Mouse (Mus musculus) heart, adult 2 months (tissue): Measurements from ENCODE around the gene Utf1. TPM values are rescaled to one million over a fixed set of nuclear protein-coding genes. Genes with fewer than 3 reads are reported as not detected.

Experiments
- DNase-seq, 2 experiments: peaks; one replicate each; pipeline ENCODE4 v3.0.0; 2021
- H3K27ac ChIP-seq: fragments of 200-600 bp; 2 replicates; pipeline ENCODE4 v1.8.1; 2022
- H3K27me3 ChIP-seq: fragments of 200-500 bp; 2 replicates; pipeline ENCODE4 v1.6.1; 2012; ENCODE audit warnings: mild to moderate bottlenecking, low read length, inconsistent platforms, mixed read lengths; ENCODE audit not compliant: control insufficient read depth, insufficient read depth
- H3K36me3 ChIP-seq: fragments of 200-500 bp; 2 replicates; pipeline ENCODE4 v1.6.1; 2012; ENCODE audit warnings: low read length, inconsistent platforms; ENCODE audit not compliant: control insufficient read depth, insufficient read depth
- H3K4me1 ChIP-seq: fragments of 200-500 bp; 2 replicates; pipeline ENCODE4 v1.6.1; 2011; ENCODE audit warnings: low read length; ENCODE audit not compliant: control insufficient read depth, insufficient read depth
- H3K4me3 ChIP-seq: fragments of 200-600 bp; 2 replicates; pipeline ENCODE4 v1.8.1; 2022
- H3K79me2 ChIP-seq: fragments of 200-500 bp; replicated peaks from 2 replicates; pipeline ENCODE4 v1.6.1; 2012; ENCODE audit warnings: mild to moderate bottlenecking, inconsistent platforms, low read length, moderate library complexity, mixed read lengths; ENCODE audit not compliant: control insufficient read depth, insufficient read depth
- H3K9ac ChIP-seq: fragments of 200-500 bp; 2 replicates; pipeline ENCODE4 v1.6.1; 2012; ENCODE audit warnings: low read depth, mild to moderate bottlenecking, control low read depth, inconsistent platforms, low read length, mixed read lengths
- CTCF ChIP-seq: fragments of 200-600 bp; IDR thresholded peaks from 2 replicates; pipeline ENCODE4 v1.8.1; 2022; ENCODE audit warnings: antibody characterized with exemption, mild to moderate bottlenecking, moderate library complexity
- EP300 ChIP-seq: fragments of 200-500 bp; IDR thresholded peaks from 2 replicates; pipeline ENCODE4 v1.6.1; 2011; ENCODE audit warnings: low read depth, low read length, control low read depth; ENCODE audit not compliant: insufficient read depth
- POLR2A ChIP-seq: fragments of 200-500 bp; IDR thresholded peaks from 2 replicates; pipeline ENCODE4 v1.6.1; 2011; ENCODE audit warnings: mild to moderate bottlenecking, low read depth, low read length, control low read depth; ENCODE audit not compliant: insufficient read depth
- WGBS: fragments of 180-500 bp; shearing (Covaris S2); methylation state at CpG from one replicate; pipeline ENCODE4 v1.1.7; 2018; 5-methylcytosine and 5-hydroxymethylcytosine counted together
- intact Hi-C: fragments of 180-260 bp; cut with DNase I; formaldehyde crosslinking; loops from one replicate; pipeline ENCODE4 v1.15.1; 2025
- polyA plus RNA-seq: library from polyadenylated mRNA; depleted of rRNA; stranded (reverse); fragments of >200 nt; gene quantifications from 2 replicates; pipeline ENCODE4 v1.2.3, GENCODE M21; 2012
- total RNA-seq, 2 experiments: library from RNA; stranded (reverse); gene quantifications; 2 replicates each; pipeline ENCODE4 v1.2.3; 2021

Utf1 gene
- total and polyA plus RNA-seq, 3 experiments, result not detected

DNA sequence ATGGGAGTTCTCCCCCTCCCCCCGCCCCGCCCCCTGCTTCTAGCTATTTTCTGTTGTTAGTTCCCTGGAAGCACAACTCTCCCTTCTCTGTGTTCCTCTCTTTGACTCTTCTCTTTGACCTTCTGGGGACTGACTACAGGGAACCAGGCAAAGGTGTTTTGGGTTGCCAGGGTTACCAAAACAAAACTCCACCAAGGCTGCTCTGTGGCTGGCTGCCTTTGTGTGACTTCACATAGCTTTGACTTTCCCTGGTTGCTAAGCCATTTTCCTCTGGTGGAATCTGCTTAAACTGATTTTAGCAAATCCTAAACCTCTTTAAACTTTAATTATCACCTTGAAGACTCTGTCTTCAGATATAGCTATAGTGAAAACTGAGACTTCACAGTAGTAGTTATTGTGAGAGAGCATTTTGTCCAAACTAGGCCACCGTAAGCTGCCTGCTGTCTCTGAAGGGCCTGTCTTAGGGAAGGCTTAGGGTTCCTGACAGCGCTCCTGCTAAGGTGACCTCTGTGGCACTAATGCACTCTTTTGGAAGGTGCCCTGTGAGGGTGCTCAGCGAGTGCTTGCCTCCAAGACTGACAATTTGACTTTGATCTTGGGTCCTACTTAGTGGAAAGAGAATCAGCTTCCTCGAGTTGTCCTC lies 8.5 kb downstream of the Utf1 start:
- 88% methylated on average over 6 of the region's 6 CpGs for WGBS
- Histone ChIP-seq H3K79me2 (no peaks in the 10 kb centered on the region), H3K4me1 (peaks cover 1% of the 10 kb centered on the region; the same call in 1 of the 2 replicates), H3K27ac (no peak overlapping the region), H3K36me3 (no peaks in the 10 kb centered on the region), H3K9ac (no peak overlapping the region), H3K27me3 (no peaks in the 10 kb centered on the region), H3K4me3 (no peak overlapping the region)
- TF ChIP-seq EP300, result no peak
- no peak for DNase-seq
- intact Hi-C loops, result no loop called here

DNA sequence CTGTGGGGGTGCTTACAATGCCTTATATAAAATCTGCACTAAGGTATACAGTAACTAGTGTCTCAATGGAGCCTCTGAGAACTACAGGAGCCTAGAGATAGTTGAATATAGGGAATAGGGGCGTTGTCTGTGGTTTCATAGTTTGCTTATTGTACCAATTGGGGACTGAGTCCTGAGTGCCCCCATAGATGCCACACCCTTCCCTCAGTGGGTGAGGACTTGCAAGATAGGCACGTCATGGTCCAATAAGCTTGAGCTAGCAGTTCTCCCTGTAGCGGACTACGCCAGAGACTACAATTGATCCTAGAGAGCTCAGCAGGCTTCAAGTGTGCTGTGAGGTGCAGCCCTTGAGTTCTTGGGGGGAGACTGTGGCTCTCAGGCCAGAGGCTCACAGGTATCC lies 11.9 kb downstream of the Utf1 start:
- no peak overlapping the region for H3K27ac ChIP-seq
- H3K36me3 ChIP-seq, result no peaks in the 10 kb centered on the region
- no peak for DNase-seq
- H3K79me2 ChIP-seq, result no peaks in the 10 kb centered on the region
- H3K9ac ChIP-seq, result no peak overlapping the region
- 92% methylated on average over 4 of the region's 4 CpGs for WGBS
- TF ChIP-seq CTCF, result no peak
- TF ChIP-seq EP300, result no peak
- no peak for TF ChIP-seq POLR2A
- no peaks in the 10 kb centered on the region for H3K4me1 ChIP-seq
- no peaks in the 10 kb centered on the region for H3K27me3 ChIP-seq
- no peak overlapping the region for H3K4me3 ChIP-seq
- intact Hi-C loops, result no loop called here

DNA sequence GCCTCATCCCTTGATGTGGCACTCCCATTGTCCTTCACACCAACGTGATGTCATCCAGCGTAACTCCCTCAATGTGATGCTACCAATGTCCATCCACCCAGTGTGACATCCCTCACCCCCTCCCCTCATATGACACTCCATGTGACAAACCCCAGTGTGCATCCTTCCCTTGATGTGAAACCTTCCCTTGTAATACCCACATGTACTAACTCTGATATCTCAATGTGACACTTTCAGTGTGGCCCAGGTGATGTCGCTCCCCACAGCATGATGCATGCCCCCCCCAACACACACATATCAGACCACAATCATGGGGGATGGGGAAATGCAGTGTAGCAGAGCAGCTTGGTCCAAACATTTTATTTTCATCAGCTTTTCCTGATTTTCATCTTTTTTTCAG lies 13.1 kb downstream of the Utf1 start:
- 81% methylated on average over 3 of the region's 3 CpGs for WGBS
- Histone ChIP-seq H3K4me3 (no peak overlapping the region), H3K9ac (no peak overlapping the region), H3K27me3 (no peaks in the 10 kb centered on the region), H3K27ac (no peak overlapping the region), H3K36me3 (no peaks in the 10 kb centered on the region), H3K4me1 (no peaks in the 10 kb centered on the region), H3K79me2 (no peaks in the 10 kb centered on the region)
- no peak for DNase-seq
- intact Hi-C loops, result no loop called here
- no peak for TF ChIP-seq CTCF
- TF ChIP-seq EP300, result no peak
- no peak for TF ChIP-seq POLR2A

DNA sequence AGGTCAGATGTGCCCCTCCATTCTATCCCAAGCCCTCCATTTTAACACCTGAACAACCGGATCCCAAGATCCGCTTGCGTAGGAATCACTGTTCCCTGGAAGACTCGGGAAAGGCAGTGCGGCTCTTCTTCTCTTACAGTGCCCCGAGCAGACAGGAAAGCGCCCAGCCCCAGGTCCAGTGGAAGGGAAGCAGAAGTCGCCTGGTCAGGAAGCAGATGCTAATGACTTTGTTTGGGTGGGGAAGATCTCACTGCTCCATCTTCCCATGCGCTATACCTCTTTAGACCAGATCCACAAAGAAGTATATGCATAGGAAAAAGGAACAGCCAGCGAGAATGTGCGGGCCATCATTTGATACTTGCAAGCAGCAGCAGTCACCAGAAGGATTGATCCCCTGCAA lies 13.8 kb downstream of the Utf1 start:
- Histone ChIP-seq H3K27ac (no peak overlapping the region), H3K9ac (no peak overlapping the region), H3K4me3 (no peak overlapping the region), H3K4me1 (no peaks in the 10 kb centered on the region), H3K36me3 (no peaks in the 10 kb centered on the region), H3K79me2 (no peaks in the 10 kb centered on the region), H3K27me3 (no peaks in the 10 kb centered on the region)
- intact Hi-C loops, result no loop called here
- TF ChIP-seq POLR2A, result no peak
- TF ChIP-seq EP300, result no peak
- TF ChIP-seq CTCF, result no peak
- no peak for DNase-seq
- WGBS, result 36% methylated on average over 11 of the region's 11 CpGs

DNA sequence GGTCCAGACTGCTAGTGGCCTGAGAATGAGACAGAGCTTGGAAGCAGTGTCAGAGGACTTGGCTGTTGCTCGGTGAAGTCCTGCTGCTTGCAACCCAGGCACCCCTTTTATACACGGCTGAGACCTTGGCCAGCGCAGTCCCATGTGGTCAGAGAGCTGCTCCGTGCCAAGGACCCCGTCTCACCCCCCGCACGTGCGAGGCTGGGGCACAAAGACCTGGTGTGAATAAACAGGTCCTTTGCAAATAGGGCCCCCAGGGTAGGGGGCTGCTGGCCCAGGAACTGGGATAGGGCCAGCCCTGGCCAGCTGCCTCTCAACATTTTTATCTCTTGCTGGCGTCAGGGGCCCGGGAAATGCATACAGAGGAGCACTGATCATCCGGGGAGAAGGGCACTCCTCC lies 14.4 kb downstream of the Utf1 start:
- Histone ChIP-seq H3K79me2 (no peaks in the 10 kb centered on the region), H3K27ac (no peak overlapping the region), H3K4me3 (no peak overlapping the region), H3K27me3 (no peaks in the 10 kb centered on the region), H3K4me1 (no peaks in the 10 kb centered on the region), H3K36me3 (no peaks in the 10 kb centered on the region), H3K9ac (no peak overlapping the region)
- TF ChIP-seq EP300, result no peak
- TF ChIP-seq CTCF, result no peak
- no peak for TF ChIP-seq POLR2A
- 17% methylated on average over 11 of the region's 11 CpGs for WGBS
- DNase-seq, result no peak
- intact Hi-C loops, result no loop called here

DNA sequence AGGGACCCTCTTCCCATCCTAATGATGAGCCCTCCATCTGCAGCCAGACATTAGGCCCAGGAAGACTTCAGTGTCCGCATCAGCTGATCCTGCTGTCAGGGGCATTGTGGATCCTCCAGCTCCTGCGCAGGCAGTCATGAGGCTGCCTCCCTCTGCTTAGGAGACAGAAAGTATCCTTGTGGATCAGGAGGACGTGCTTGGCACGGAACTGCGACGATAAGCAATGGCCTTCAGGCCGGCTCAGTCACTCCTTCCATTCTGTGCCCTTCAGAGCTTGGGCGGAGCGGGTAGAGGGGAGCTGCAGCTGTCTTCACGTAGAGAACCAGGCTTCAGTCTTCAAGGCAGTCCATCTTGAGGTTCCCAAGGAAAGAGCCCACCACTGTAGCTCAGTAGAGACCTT lies 17.6 kb downstream of the Utf1 start:
- 74% methylated on average over 10 of the region's 10 CpGs for WGBS
- no peak overlapping the region for H3K9ac ChIP-seq
- no peak for DNase-seq
- H3K4me1 ChIP-seq, result no peaks in the 10 kb centered on the region
- no peaks in the 10 kb centered on the region for H3K27me3 ChIP-seq
- H3K79me2 ChIP-seq, result no peaks in the 10 kb centered on the region
- no peak for TF ChIP-seq POLR2A
- no peak for TF ChIP-seq CTCF
- no peak for TF ChIP-seq EP300
- H3K4me3 ChIP-seq, result no peak overlapping the region
- intact Hi-C loops, result no loop called here
- no peak overlapping the region for H3K27ac ChIP-seq
- no peaks in the 10 kb centered on the region for H3K36me3 ChIP-seq
